Mouse (Mus musculus) induced T-regulatory cell, adult 2 months (primary cell): ENCODE data around the gene Txlna.

Experiments
- DNase-seq: peaks from one replicate; pipeline ENCODE4 v3.0.0-alpha.2; 2012; ENCODE audit warnings: low read depth

Txlna gene

GRCm38 (mm10) chr4:129640638-129641467 lies at the start of gene Txlna:
Gene Txlna, minus strand, starts transcription at chr4:129641065.
- peak; percentile 97 for DNase-seq

- no peak for DNase-seq
Measured at GRCm38 (mm10) chr4:129684531-129684930, 43.7 kb upstream of the Txlna start.

GRCm38 (mm10) chr4:129683901-129684493 lies 43.1 kb upstream of the Txlna start:
- DNase-seq: no peak

GRCm38 (mm10) chr4:129681837-129682236 lies 41.0 kb upstream of the Txlna start:
- no peak for DNase-seq

GRCm38 (mm10) chr4:129672878-129673449 lies 32.1 kb upstream of the Txlna start:
- DNase-seq: no peak

DNA sequence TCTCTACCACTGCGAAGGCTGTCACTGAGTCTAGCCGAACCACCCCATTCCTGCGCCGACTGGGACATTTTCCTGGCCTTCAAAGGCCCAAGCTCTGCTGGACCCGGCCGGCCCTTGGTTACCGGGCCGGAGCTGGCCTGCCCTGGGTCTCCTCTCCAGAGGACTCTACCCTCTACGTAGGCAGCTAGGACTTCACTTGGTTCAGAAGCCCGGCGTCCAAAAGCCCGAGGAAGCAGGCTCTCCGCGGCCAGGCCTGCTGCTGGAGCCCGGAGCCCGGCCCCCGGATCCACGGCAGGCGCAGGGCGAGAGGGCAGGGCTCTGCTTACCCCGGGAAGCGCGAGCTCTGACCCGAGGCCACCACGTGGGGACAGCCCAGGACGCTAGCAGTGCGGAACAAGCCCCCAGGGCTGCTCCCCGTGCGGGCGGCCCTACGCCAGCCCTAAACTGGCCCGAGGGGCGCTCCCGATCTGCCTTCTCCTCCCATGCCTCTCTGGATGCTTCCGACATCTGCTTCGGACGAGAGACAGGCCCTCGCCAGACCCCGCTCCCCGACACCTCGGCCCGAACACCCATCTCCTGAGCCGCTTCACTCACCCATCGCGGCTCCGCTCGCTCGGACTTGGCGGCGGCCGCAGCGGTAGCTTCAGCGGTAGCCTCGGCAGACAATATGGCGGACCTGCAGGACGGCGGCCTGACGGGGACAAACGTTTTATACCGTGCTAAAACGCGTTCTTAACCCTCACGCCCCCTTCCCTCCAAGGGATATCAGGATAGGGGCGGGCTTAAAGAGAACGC lies 31.4 kb upstream of the Txlna start, which contains the start of gene Kpna6:
Kpna6 (minus strand) TSS at position 685 of the 795 bp plus-strand sequence.
- DNase-seq: peak; percentile 89

- DNase-seq: peak; percentile 81
Measured at GRCm38 (mm10) chr4:129671491-129672082, 30.7 kb upstream of the Txlna start.

DNA sequence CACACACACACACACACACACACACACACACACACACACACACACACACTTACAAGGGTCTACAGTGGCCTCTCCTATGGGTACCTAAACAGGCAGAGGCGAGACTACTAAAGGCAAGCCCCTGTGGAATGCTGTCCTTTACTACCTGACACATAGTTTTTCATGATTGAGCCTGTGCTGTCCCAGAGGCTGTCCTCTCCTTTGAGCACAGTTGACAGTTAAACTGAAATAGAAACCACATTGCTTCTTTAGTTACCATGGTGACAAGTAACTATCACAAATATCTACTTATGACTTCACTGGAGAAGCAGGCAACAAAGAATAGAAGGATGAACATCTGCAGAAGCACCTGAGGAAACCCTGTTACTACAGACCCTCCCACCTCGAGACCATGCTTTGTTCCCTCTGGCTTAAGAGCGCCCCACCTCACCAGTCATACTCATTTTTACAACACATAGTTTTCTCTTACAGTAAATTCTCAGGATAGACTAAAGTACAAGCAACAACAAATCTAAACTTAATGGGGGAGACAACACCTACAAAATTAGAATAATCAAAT lies 21.5 kb upstream of the Txlna start:
- DNase-seq: peak; percentile 28

GRCm38 (mm10) chr4:129661584-129661983 lies 20.7 kb upstream of the Txlna start:
- DNase-seq: no peak

DNA sequence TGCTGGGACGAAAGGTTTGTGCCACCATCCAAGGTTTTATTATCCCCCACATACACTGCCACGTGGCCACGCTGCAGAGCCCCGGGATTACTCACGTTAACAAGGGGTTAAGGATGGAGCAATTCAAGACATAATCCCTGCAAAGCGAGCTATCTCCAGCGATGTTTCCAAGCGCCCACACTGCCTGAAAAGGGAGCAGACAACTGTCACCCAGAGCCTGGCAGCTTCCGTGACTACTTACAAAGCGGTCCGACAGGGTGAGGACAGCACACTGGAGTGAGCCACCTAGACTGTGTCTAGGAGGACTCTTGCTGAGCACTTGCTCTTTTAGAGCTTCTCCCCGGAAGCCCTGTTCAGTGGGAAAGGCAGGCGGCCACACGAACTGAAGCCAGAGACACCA lies 13.9 kb upstream of the Txlna start:
- DNase-seq: no peak

DNA sequence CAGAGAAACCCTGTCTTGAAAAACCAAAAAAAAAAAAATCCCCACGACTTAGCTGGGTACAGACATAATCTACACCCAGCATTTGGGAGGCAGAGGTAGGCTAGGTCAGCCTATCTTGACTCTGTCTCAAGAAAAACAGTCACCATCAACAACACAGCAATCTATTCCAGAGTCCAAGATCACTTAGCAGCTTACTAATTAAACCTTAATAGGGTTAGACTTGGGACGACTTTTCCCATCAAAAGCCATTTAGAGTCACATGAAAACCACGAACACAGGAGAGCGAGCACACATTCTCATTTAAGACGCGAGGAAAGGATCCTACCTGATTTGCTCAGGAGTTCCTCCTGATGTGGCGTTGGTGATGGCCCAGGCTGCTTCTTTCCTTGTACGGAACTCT lies 9.5 kb upstream of the Txlna start:
- DNase-seq: no peak

DNA sequence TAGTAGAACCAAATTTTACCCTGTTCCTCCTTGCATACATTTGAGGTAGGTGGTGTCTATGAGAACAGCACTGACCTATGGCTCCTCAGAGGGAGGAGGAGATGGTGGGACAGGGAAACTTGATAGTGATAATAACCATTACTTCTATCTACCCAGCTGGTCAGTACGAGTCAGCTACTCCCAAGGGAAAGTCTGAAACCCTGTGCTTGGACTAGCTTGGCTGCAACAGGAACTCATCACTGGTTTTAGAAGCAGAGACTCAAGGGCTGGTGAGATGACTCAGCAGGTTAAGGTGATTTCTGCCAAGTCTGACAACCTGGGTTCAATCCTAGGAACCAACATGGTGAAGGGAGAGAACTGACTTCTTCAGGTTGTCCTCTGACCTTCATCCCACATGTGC lies 7.8 kb upstream of the Txlna start:
- DNase-seq: no peak

DNA sequence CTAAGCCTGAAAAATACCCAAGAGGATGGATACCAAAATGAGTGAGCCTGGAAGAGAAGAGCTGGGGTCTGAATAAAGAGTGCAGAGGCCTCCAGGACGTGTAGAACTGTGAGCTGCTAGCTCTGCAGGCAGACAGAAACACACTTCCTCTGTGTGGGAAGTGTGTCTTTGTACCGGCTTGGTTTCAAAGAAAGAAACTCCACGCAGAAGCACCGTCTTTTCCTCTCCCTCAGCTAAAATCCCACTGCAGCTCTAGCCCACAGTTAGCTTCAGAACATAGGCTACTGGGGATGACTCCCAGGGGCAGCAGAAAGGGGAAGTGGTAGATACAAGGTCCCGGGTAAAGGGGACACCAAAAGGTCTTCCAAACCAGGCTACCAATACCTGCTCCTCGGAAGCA lies 4.3 kb upstream of the Txlna start:
- no peak for DNase-seq

- DNase-seq: no peak
Measured at GRCm38 (mm10) chr4:129641756-129642155, 891 bp upstream of the Txlna start.

DNA sequence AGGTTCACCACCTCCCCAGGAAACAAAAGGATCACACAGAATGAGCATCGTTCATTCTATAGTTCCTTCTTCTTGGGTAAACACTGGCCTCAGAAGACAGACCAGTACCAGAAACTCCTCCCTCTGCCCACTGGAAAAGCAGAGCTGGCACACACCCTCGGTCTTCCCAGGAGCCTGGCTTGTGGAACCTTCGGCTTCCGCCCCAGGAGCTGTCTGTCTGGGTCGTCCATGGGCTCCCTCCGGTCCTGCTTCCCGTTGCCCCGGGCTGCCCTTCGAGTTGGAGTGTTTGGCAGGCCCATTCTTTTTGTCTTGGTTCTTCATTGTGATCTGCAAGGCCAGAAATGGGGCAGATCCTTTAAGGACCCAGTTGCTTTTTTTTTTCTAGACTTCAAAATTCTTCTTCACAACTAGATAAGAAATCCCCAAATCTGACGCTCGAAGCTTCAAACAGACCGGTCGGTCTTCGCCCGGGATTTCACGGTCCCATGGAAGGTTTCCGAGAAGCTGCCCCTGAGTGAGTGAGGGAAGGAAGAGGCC lies 696 bp downstream of the Txlna start:
- no peak for DNase-seq

DNA sequence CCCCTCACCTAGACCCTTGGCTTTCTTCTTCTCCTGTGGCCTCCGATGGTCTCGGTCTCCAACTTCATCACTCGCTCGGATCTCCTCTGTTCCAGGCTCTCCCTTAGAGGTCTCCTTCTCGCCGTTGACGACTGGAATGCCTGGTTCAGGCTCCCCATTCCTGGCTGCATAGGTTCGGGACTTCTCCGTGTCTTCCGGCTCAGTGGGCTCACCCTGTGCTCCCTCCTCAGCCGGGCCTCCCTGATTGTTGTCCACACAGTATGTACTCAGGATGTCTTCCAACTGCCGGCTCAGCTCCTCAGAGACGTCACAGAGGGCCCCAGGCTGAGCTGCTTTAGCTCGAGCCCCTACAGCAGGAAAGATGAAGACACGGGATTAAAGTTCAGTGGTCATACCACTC lies 1.6 kb downstream of the Txlna start:
- DNase-seq: no peak

GRCm38 (mm10) chr4:129633852-129634251 lies 7.0 kb downstream of the Txlna start:
- DNase-seq: no peak

DNA sequence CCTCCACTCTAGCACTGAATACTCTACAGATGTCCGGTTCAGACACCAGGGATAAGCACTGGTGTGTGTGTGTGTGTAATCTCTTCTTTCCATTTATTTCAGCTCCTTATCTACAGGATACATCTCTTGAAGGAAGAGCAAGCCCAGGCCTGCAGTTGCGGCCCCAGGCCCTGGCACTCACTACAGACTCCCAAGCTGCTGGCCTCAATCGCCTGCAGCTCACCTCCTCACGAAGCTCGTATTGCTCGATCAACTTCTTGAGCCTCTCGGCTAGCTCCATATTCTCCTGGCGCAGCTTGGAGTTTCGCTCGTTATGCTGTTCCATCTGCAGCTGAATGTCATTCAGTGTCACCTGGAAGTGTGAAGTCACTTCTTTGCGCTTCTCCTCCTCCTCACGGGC lies 9.0 kb downstream of the Txlna start:
- DNase-seq: no peak

DNA sequence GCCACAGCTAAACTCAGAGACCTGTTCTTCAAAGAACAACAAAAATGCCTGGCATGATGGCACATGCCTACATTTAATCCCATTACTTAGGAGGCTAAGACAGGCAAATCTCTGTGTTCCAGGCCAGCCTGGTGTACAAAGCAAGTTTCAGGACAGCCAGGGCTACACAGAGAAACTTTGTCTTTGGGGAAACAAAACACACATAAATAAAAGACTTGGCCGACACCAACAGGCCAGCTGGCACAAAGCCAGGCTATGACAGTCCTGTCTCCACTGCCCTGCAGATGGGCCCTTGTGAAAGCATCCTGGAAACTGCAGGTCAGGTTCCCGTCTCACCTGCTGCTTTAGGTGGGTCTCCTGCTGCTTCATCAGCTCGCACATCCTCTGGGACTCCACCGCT lies 9.9 kb downstream of the Txlna start:
- no peak for DNase-seq

- no peak for DNase-seq
Measured at GRCm38 (mm10) chr4:129626035-129626434, 14.8 kb downstream of the Txlna start.

DNA sequence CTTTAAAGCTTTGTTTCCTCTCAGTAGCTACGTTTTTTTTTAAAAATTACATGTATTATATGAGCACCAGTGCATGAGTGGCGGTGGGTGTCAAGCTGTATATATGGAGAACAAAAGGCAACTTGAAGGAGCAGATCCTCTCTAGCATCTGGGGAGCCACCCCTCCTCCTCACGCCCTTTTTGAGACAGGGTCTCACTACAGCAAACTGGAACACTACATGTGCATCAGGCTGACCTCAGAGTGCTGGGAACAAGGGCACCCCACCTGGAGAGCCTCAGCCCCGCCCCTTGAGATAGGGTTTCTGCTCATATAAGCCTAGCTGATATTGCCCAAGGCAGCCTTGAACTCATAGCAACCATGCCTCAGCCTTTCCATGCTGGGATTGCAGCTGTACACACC lies 15.4 kb downstream of the Txlna start:
- no peak for DNase-seq

- DNase-seq: peak; percentile 86
Measured at GRCm38 (mm10) chr4:129625029-129625370, 15.9 kb downstream of the Txlna start.
